Mouse (Mus musculus) MEL (cell line): ENCODE results near the gene Arhgap33. TPM values are rescaled to one million over a fixed set of nuclear protein-coding genes. Genes with fewer than 3 reads are reported as not detected.

Experiments
- DNase-seq: peaks from one replicate; pipeline ENCODE4 v3.0.0; 2011; ENCODE audit warnings: low read depth, low spot score
- H3K27ac ChIP-seq: 2 replicates; pipeline ENCODE4 v1.5.1; 2012; ENCODE audit warnings: low read depth, mild to moderate bottlenecking, control low read depth, low read length, moderate library complexity; ENCODE audit not compliant: control insufficient read depth
- H3K27me3 ChIP-seq, 2 experiments: fragments of 150-350 bp in 1 of 2; sonication (generic) in 1 of 2; 2 replicates each; pipeline ENCODE4 v1.6.1; 2012; ENCODE audit warnings: low read length in 2 of 2, mild to moderate bottlenecking in 2 of 2, improper control_type of control experiment in 1 of 2, moderate library complexity in 1 of 2; ENCODE audit not compliant: insufficient read depth in 2 of 2, control insufficient read depth in 1 of 2
- H3K36me3 ChIP-seq, 2 experiments: 2 replicates each; pipeline ENCODE4 v1.6.1; 2012 to 2014; ENCODE audit warnings: low read length in 2 of 2, improper control_type of control experiment in 1 of 2, inconsistent platforms in 1 of 2, mild to moderate bottlenecking in 1 of 2; ENCODE audit not compliant: insufficient read depth in 2 of 2, control insufficient read depth in 1 of 2
- H3K4me1 ChIP-seq, 2 experiments: fragments of 150-350 bp in 1 of 2; sonication (generic) in 1 of 2; 2 replicates each; pipeline ENCODE4 v1.6.1; 2012; ENCODE audit warnings: low read length in 2 of 2, improper control_type of control experiment in 1 of 2, mild to moderate bottlenecking in 1 of 2; ENCODE audit not compliant: insufficient read depth in 2 of 2, control insufficient read depth in 1 of 2
- H3K4me3 ChIP-seq, 2 experiments: fragments of 150-350 bp in 1 of 2; sonication (generic) in 1 of 2; 2 replicates each; pipeline ENCODE4 v1.5.1; 2012; ENCODE audit warnings: low read depth in 2 of 2, low read length in 2 of 2, mild to moderate bottlenecking in 2 of 2, moderate library complexity in 2 of 2, control low read depth in 1 of 2, improper control_type of control experiment in 1 of 2; ENCODE audit not compliant: control insufficient read depth in 1 of 2, insufficient read depth in 1 of 2
- H3K79me2 ChIP-seq: 2 replicates; pipeline ENCODE4 v1.6.1; 2012; ENCODE audit warnings: mild to moderate bottlenecking, low read length, moderate library complexity; ENCODE audit not compliant: control insufficient read depth, poor library complexity, insufficient read depth
- H3K9ac ChIP-seq: 2 replicates; pipeline ENCODE4 v1.6.1; 2012; ENCODE audit warnings: low read depth, mild to moderate bottlenecking, control low read depth, low read length, moderate library complexity; ENCODE audit not compliant: control insufficient read depth, poor library complexity, severe bottlenecking
- H3K9me3 ChIP-seq: fragments of 150-350 bp; sonication (generic); replicated peaks from 2 replicates; pipeline ENCODE4 v1.6.1; 2012; ENCODE audit warnings: mild to moderate bottlenecking, low read length, improper control_type of control experiment, moderate library complexity; ENCODE audit not compliant: insufficient read depth
- BHLHE40 ChIP-seq: IDR thresholded peaks from 2 replicates; pipeline ENCODE4 v1.6.1; 2012; ENCODE audit warnings: low read depth, mild to moderate bottlenecking, inconsistent platforms, low read length, improper control_type of control experiment, borderline replicate concordance
- CHD1 ChIP-seq: IDR thresholded peaks from 2 replicates; pipeline ENCODE4 v1.6.1; 2012; ENCODE audit warnings: low read depth, mild to moderate bottlenecking, inconsistent platforms, low read length, improper control_type of control experiment
- CHD2 ChIP-seq: IDR thresholded peaks from 2 replicates; pipeline ENCODE4 v1.6.1; 2011; ENCODE audit warnings: low read length, improper control_type of control experiment
- CTCF ChIP-seq, 3 experiments: IDR thresholded peaks in 2 of 3; conservative IDR thresholded peaks in 1 of 3; 2 replicates each; pipeline ENCODE4 v1.5.1; 2011 to 2012; ENCODE audit warnings: low read length in 3 of 3, low read depth in 2 of 3, mild to moderate bottlenecking in 2 of 3, improper control_type of control experiment in 1 of 3, inconsistent platforms in 1 of 3, mixed read lengths in 1 of 3, moderate library complexity in 1 of 3; ENCODE audit not compliant: control insufficient read depth in 1 of 3, insufficient read depth in 1 of 3, poor library complexity in 1 of 3, severe bottlenecking in 1 of 3
- E2F4 ChIP-seq: IDR thresholded peaks from 2 replicates; pipeline ENCODE4 v1.6.1; 2011; ENCODE audit warnings: low read depth, low read length, improper control_type of control experiment, borderline replicate concordance
- ELF1 ChIP-seq: IDR thresholded peaks from 2 replicates; pipeline ENCODE4 v1.6.1; 2014; ENCODE audit warnings: low read depth, mild to moderate bottlenecking, inconsistent platforms, low read length, improper control_type of control experiment, moderate library complexity
- EP300 ChIP-seq, 2 experiments: IDR thresholded peaks; 2 replicates each; pipeline ENCODE4 v1.6.1; 2011; ENCODE audit warnings: improper control_type of control experiment in 2 of 2, low read length in 2 of 2, low read depth in 1 of 2, mild to moderate bottlenecking in 1 of 2
- ETS1 ChIP-seq: IDR thresholded peaks from 2 replicates; pipeline ENCODE4 v1.6.1; 2012; ENCODE audit warnings: low read depth, mild to moderate bottlenecking, inconsistent platforms, low read length, improper control_type of control experiment, moderate library complexity
- GABPA ChIP-seq: IDR thresholded peaks from 2 replicates; pipeline ENCODE4 v1.6.1; 2012; ENCODE audit warnings: low read depth, mild to moderate bottlenecking, inconsistent platforms, low read length, improper control_type of control experiment, moderate library complexity
- GATA1 ChIP-seq: IDR thresholded peaks from 2 replicates; pipeline ENCODE4 v1.6.1; 2011; ENCODE audit warnings: low read depth, low read length, improper control_type of control experiment
- HCFC1 ChIP-seq: IDR thresholded peaks from 2 replicates; pipeline ENCODE4 v1.6.1; 2012; ENCODE audit warnings: low read depth, mild to moderate bottlenecking, inconsistent platforms, low read length, improper control_type of control experiment, moderate library complexity
- JUND ChIP-seq: IDR thresholded peaks from 2 replicates; pipeline ENCODE4 v1.6.1; 2011; ENCODE audit warnings: low read depth, mild to moderate bottlenecking, improper control_type of control experiment, low read length
- MAFK ChIP-seq: IDR thresholded peaks from 2 replicates; pipeline ENCODE4 v1.6.1; 2011; ENCODE audit warnings: low read depth, mild to moderate bottlenecking, low read length, improper control_type of control experiment, borderline replicate concordance
- MAX ChIP-seq: IDR thresholded peaks from 2 replicates; pipeline ENCODE4 v1.6.1; 2011; ENCODE audit warnings: low read length, improper control_type of control experiment
- MAZ ChIP-seq: IDR thresholded peaks from 2 replicates; pipeline ENCODE4 v1.6.1; 2012; ENCODE audit warnings: low read depth, mild to moderate bottlenecking, inconsistent platforms, low read length, improper control_type of control experiment
- MEF2A ChIP-seq: IDR thresholded peaks from 2 replicates; pipeline ENCODE4 v1.6.1; 2014; ENCODE audit warnings: low read depth, mild to moderate bottlenecking, inconsistent platforms, low read length, improper control_type of control experiment; ENCODE audit not compliant: poor library complexity, insufficient replicate concordance, severe bottlenecking; ENCODE audit errors: extremely low read depth
- MXI1 ChIP-seq: IDR thresholded peaks from 2 replicates; pipeline ENCODE4 v1.6.1; 2011; ENCODE audit warnings: mild to moderate bottlenecking, low read depth, low read length, improper control_type of control experiment
- MYB ChIP-seq: IDR thresholded peaks from 2 replicates; pipeline ENCODE4 v1.6.1; 2011; ENCODE audit warnings: mild to moderate bottlenecking, low read depth, low read length, improper control_type of control experiment
- MYC ChIP-seq: IDR thresholded peaks from 2 replicates; pipeline ENCODE4 v1.6.1; 2011; ENCODE audit warnings: low read depth, mild to moderate bottlenecking, low read length, improper control_type of control experiment, moderate library complexity
- NELFE ChIP-seq: IDR thresholded peaks from 2 replicates; pipeline ENCODE4 v1.6.1; 2011; ENCODE audit warnings: low read depth, low read length, improper control_type of control experiment
- NRF1 ChIP-seq: IDR thresholded peaks from 2 replicates; pipeline ENCODE4 v1.6.1; 2014; ENCODE audit warnings: low read depth, mild to moderate bottlenecking, inconsistent platforms, low read length, improper control_type of control experiment, moderate library complexity; ENCODE audit not compliant: poor library complexity, insufficient read depth, severe bottlenecking
- POLR2A ChIP-seq, 2 experiments: IDR thresholded peaks; 2 replicates each; pipeline ENCODE4 v1.6.1; 2011 to 2012; ENCODE audit warnings: low read length in 2 of 2, mild to moderate bottlenecking in 2 of 2, control low read depth in 1 of 2, improper control_type of control experiment in 1 of 2, low read depth in 1 of 2, moderate library complexity in 1 of 2; ENCODE audit not compliant: control insufficient read depth in 1 of 2, insufficient read depth in 1 of 2, poor library complexity in 1 of 2
- POLR2AphosphoS2 ChIP-seq: IDR thresholded peaks from 2 replicates; pipeline ENCODE4 v1.6.1; 2011; ENCODE audit warnings: low read length, improper control_type of control experiment
- POLR2AphosphoS5 ChIP-seq: IDR thresholded peaks from 2 replicates; pipeline ENCODE4 v1.6.1; 2012; ENCODE audit warnings: low read depth, borderline replicate concordance, mild to moderate bottlenecking, inconsistent platforms, low read length, moderate library complexity, mixed read lengths
- RAD21 ChIP-seq: IDR thresholded peaks from 2 replicates; pipeline ENCODE4 v1.6.1; 2011; ENCODE audit warnings: mild to moderate bottlenecking, low read depth, low read length, improper control_type of control experiment
- RCOR1 ChIP-seq: IDR thresholded peaks from 2 replicates; pipeline ENCODE4 v1.6.1; 2012; ENCODE audit warnings: low read depth, mild to moderate bottlenecking, inconsistent platforms, low read length, improper control_type of control experiment
- SIN3A ChIP-seq: IDR thresholded peaks from 2 replicates; pipeline ENCODE4 v1.6.1; 2012; ENCODE audit warnings: low read length, improper control_type of control experiment, inconsistent platforms
- SMC3 ChIP-seq: IDR thresholded peaks from 2 replicates; pipeline ENCODE4 v1.6.1; 2011; ENCODE audit warnings: low read depth, low read length, improper control_type of control experiment
- TAL1 ChIP-seq: IDR thresholded peaks from 2 replicates; pipeline ENCODE4 v1.6.1; 2012; ENCODE audit warnings: mild to moderate bottlenecking, inconsistent platforms, low read length, moderate library complexity, mixed read lengths
- TBP ChIP-seq: IDR thresholded peaks from 2 replicates; pipeline ENCODE4 v1.8.0; 2011; ENCODE audit warnings: low read depth, low read length, improper control_type of control experiment
- TCF12 ChIP-seq: IDR thresholded peaks from 2 replicates; pipeline ENCODE4 v1.6.1; 2014; ENCODE audit warnings: low read depth, mild to moderate bottlenecking, inconsistent platforms, low read length, improper control_type of control experiment, moderate library complexity
- UBTF ChIP-seq: IDR thresholded peaks from 2 replicates; pipeline ENCODE4 v1.6.1; 2012; ENCODE audit warnings: low read depth, mild to moderate bottlenecking, inconsistent platforms, low read length, improper control_type of control experiment, moderate library complexity, borderline replicate concordance; ENCODE audit not compliant: insufficient read depth
- USF2 ChIP-seq, 2 experiments: IDR thresholded peaks; 2 replicates each; pipeline ENCODE4 v1.6.1; 2011 to 2012; ENCODE audit warnings: improper control_type of control experiment in 2 of 2, low read length in 2 of 2, borderline replicate concordance in 1 of 2, inconsistent platforms in 1 of 2, low read depth in 1 of 2, mild to moderate bottlenecking in 1 of 2; ENCODE audit not compliant: insufficient read depth in 1 of 2
- ZKSCAN1 ChIP-seq: IDR thresholded peaks from 2 replicates; pipeline ENCODE4 v1.6.1; 2012; ENCODE audit warnings: low read depth, mild to moderate bottlenecking, inconsistent platforms, low read length, improper control_type of control experiment, moderate library complexity
- ZMIZ1 ChIP-seq: IDR thresholded peaks from 2 replicates; pipeline ENCODE4 v1.6.1; 2012; ENCODE audit warnings: low read depth, mild to moderate bottlenecking, inconsistent platforms, low read length, improper control_type of control experiment, moderate library complexity
- ZNF384 ChIP-seq: IDR thresholded peaks from 2 replicates; pipeline ENCODE4 v1.6.1; 2012; ENCODE audit warnings: low read depth, mild to moderate bottlenecking, inconsistent platforms, low read length, improper control_type of control experiment
- polyA plus RNA-seq, 2 experiments: library from polyadenylated mRNA; stranded (reverse) in 1 of 2; unstranded in 1 of 2; fragments of >175 nt in 1 of 2; fragments of >200 nt in 1 of 2; gene quantifications; 2 replicates each; pipeline versions ENCODE4 v1.2.1 to v1.2.4; 2012; ENCODE audit warnings: low replicate concordance in 2 of 2, low read depth in 1 of 2; ENCODE audit not compliant: insufficient read length in 2 of 2, insufficient read depth in 1 of 2, missing spikeins in 1 of 2
- total RNA-seq: library from RNA; depleted of rRNA; stranded (reverse); fragments of 300-350 nt; gene quantifications from 2 replicates; pipeline ENCODE4 v1.2.3, GENCODE M21; 2012

Gene Arhgap33
- total and polyA plus RNA-seq, 3 experiments, result 1.8 to 22.3 TPM; not detected in 1

- H3K9ac ChIP-seq, result peak within 1 kb of the TSS; percentile 94
- H3K79me2 ChIP-seq, result peaks cover 17% of the 10 kb centered on the region
- H3K4me1 ChIP-seq, result peaks cover 2 to 15% of the 10 kb centered on the region in 2 experiments; a peak in 2 of 4 replicates
- H3K9me3 ChIP-seq, result no peaks in the 10 kb centered on the region
- H3K27ac ChIP-seq, result peak within 1 kb of the TSS; percentile 89
- peak within 1 kb of the TSS; percentile 82 to 84 for H3K4me3 ChIP-seq
- peaks cover 0 to 8% of the 10 kb centered on the region in 2 experiments; a peak in 2 of 4 replicates for H3K36me3 ChIP-seq
- peak; percentile 98 for DNase-seq
- no peaks in the 10 kb centered on the region for H3K27me3 ChIP-seq
- TF ChIP-seq BHLHE40 (no peak), TBP (no peak), ELF1 (peak; percentile 70), MAZ (peak; percentile 30), UBTF (no peak), ZNF384 (peak; percentile 91), POLR2AphosphoS2 (no peak), CTCF (IDR thresholded peaks at IDR 0.05 in 2 of 3, conservative IDR thresholded peaks at IDR 0.05 in 1 of 3; ENCODE audit: control insufficient read depth in 1 of 3, insufficient read depth in 1 of 3, low read depth in 2 of 3, low read length in 3 of 3, poor library complexity in 1 of 3, severe bottlenecking in 1 of 3) (no peak), MYC (peak; percentile 76), MAX (peak; percentile 92), HCFC1 (peak; percentile 97), RCOR1 (no peak), GATA1 (no peak), JUND (no peak), USF2 (IDR thresholded peaks at IDR 0.05; ENCODE audit: borderline replicate concordance in 1 of 2, insufficient read depth in 1 of 2, low read depth in 1 of 2, low read length in 2 of 2) (no peak), ZMIZ1 (no peak), TAL1 (no peak), GABPA (no peak), ETS1 (0 out of 2 replicates have a peak, but pooled peaks have one; percentile 30), POLR2AphosphoS5 (no peak), CHD2 (peak; percentile 90), NRF1 (peak; percentile 86), TCF12 (peak; percentile 57), MEF2A (no peak), ZKSCAN1 (no peak), MYB (no peak), SMC3 (no peak), CHD1 (peak; percentile 97), MAFK (no peak), NELFE (peak; percentile 56), RAD21 (no peak), SIN3A (peak; percentile 76), POLR2A (IDR thresholded peaks at IDR 0.05; ENCODE audit: control insufficient read depth in 1 of 2, insufficient read depth in 1 of 2, low read depth in 1 of 2, low read length in 2 of 2, poor library complexity in 1 of 2) (peak in 1 of 2 experiments; percentile 50; a peak in 3 of 4 replicates), EP300 (IDR thresholded peaks at IDR 0.05; ENCODE audit: low read depth in 1 of 2, low read length in 2 of 2) (0 out of 4 replicates have a peak, but pooled peaks of 1 of the 2 experiments have one; percentile 33), E2F4 (no peak), MXI1 (peak; percentile 37; the same call in 1 of the 2 replicates)
These were observed 28.5 kb upstream of the Arhgap33 start, which contains the start of the genes U2af1l4, Gm49396 and Psenen for GRCm38 (mm10) chr7:30563117-30563905. Gene U2af1l4, plus strand, starts transcription at chr7:30563301. Gene Gm49396, plus strand, starts transcription at chr7:30563344. Gene Psenen, minus strand, starts transcription at chr7:30563627.
